Mouse (Mus musculus) E14TG2a.4 (cell line): ENCODE measurements around the gene Ppp1r13b.

Experiments
- H3K27me3 ChIP-seq: 2 replicates; pipeline ENCODE4 v1.6.1; 2014; ENCODE audit warnings: low read length, control low read depth; ENCODE audit not compliant: insufficient read depth
- H3K36me3 ChIP-seq: 2 replicates; pipeline ENCODE4 v1.6.1; 2014; ENCODE audit warnings: low read length, control low read depth; ENCODE audit not compliant: insufficient read depth
- H3K4me1 ChIP-seq: replicated peaks from 2 replicates; pipeline ENCODE4 v1.6.1; 2014; ENCODE audit warnings: low read depth, low read length, control low read depth
- H3K4me3 ChIP-seq: replicated peaks from 2 replicates; pipeline ENCODE4 v1.5.1; 2014; ENCODE audit warnings: mild to moderate bottlenecking, low read length
- H3K9me3 ChIP-seq: 2 replicates; pipeline ENCODE4 v1.6.1; 2014; ENCODE audit warnings: low read length, control low read depth
- CTCF ChIP-seq: conservative IDR thresholded peaks from 2 replicates; pipeline ENCODE4 v1.5.1; 2014; ENCODE audit warnings: low read length
- NANOG ChIP-seq: IDR thresholded peaks from 2 replicates; pipeline ENCODE4 v1.6.1; 2014; ENCODE audit warnings: borderline replicate concordance, low read length, mixed read lengths
- POU5F1 ChIP-seq: IDR thresholded peaks from 2 replicates; pipeline ENCODE4 v1.6.1; 2014; ENCODE audit warnings: low read length, borderline replicate concordance

The Ppp1r13b gene

DNA sequence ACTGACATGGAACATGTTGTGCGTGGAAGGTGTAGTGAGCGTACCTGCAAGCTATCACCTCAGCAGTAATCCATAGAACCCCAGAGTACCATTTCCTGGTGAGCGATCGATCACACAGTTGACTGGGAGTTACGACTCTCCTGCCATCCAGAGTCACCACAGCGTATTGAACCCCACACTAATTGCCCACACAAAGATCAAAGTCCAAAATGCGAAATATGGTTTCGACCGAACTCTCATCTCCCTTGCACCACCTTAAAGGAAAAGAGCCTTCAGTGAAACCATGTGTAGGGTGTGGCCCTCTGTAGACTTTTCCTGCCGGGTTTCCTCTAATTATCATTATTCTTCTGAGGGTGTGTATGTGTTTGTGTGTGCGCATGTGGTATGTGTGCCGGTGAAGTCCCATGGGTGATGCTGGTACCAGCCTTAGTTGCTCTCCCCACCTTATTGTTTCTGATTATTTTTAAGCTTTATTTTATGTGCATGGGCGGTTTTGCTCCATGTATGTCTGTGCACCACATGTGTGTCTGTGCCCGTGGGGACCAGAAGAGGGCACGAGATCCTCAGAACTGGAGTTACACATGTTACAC, 3.4 kb upstream of the Ppp1r13b start:
- Histone ChIP-seq H3K27me3 (peaks cover 55% of the 10 kb centered on the region), H3K4me1 (peaks cover 28% of the 10 kb centered on the region), H3K36me3 (no peaks in the 10 kb centered on the region), H3K9me3 (no peaks in the 10 kb centered on the region), H3K4me3 (no peak overlapping the region)
- TF ChIP-seq CTCF (no peak), NANOG (no peak), POU5F1 (no peak)

DNA sequence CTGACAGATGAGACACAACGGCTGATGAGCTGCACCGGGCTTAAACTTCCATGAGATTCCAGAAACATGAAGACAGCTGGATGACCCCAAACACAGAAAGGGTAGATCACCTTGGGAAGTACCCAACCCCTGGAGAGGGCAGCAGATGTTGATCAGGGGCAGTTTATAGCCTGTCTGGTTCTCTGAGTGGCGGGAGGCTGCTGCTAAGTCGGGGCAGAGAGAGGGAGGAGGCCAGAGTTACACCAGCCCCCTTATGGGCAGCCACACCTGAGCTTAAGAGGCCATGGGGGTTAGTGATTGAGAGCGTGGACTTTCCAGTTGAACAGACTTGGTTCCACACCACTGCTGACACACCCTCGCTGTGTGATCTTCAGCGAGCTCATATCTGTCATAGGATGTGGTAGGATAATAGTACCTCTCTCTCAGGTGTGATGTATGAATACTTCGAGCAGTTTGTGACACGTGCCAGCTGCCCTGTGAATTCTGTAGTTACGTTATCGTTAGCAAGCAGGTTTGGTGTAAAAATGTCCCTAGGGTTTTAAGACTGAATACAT, 1.2 kb upstream of the Ppp1r13b start:
- Histone ChIP-seq H3K27me3 (peaks cover 55% of the 10 kb centered on the region), H3K36me3 (no peaks in the 10 kb centered on the region), H3K9me3 (no peaks in the 10 kb centered on the region), H3K4me1 (peaks cover 27% of the 10 kb centered on the region), H3K4me3 (peak overlapping the region; percentile 85)
- TF ChIP-seq NANOG (no peak), POU5F1 (no peak), CTCF (no peak)

DNA sequence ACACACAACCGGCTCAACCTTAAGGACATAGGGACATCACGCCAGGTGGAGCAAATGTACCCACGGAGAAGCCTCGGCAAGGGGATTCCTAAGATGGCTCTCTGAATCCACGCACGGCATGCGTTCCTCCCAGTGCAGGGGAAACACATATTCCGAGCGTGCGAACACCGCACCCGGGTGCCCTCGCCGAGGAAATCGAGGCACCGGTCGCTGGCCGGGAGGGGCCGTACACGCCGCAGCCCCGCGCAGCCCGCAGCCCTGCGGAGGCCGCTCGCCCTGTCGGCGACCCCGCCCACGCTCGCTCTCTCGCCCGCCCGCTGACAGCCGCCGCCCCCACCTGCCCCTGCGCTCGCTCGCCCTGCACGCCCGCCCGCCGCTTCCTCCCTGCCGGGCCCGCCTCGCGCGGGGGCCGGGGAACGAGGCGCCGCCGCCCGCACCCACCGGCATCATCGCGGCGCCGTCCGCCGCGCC, 454 bp downstream of the Ppp1r13b start:
- H3K9me3 ChIP-seq, result no peaks in the 10 kb centered on the region
- peak overlapping the region; percentile 85 for H3K4me3 ChIP-seq
- H3K27me3 ChIP-seq, result peaks cover 48% of the 10 kb centered on the region
- peaks cover 18% of the 10 kb centered on the region for H3K4me1 ChIP-seq
- no peak for TF ChIP-seq CTCF
- no peak for TF ChIP-seq NANOG
- no peak for TF ChIP-seq POU5F1
- H3K36me3 ChIP-seq, result no peaks in the 10 kb centered on the region

DNA sequence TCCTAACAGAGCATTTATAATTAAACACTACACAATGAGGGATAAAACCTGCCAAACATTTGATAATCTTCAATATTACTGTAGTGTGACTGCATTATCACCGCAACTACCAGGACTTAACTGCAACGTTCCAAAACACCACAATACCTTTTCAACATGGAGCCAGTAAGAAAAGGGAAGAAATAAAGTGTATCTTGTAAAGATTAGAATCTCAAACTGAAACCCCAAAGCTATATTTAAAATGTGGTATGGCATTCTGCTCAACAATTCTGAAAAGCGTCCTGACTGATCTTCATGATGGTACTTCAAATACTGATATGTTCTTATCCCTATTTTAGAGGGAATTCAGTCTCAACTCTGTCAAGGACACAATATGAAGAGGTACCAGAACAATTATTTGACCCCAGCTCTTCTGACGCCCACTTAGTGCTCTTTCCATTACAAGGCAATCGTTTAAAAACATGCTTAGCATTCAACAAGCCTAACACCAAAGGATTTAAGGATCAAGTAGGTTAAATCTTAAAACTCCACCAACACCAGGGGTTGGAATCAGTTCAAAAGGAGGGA, 1.5 kb downstream of the Ppp1r13b start:
- Histone ChIP-seq H3K9me3 (no peaks in the 10 kb centered on the region), H3K4me1 (peaks cover 18% of the 10 kb centered on the region), H3K36me3 (no peaks in the 10 kb centered on the region), H3K4me3 (no peak overlapping the region), H3K27me3 (peaks cover 38% of the 10 kb centered on the region)
- no peak for TF ChIP-seq CTCF
- TF ChIP-seq POU5F1, result no peak
- no peak for TF ChIP-seq NANOG

DNA sequence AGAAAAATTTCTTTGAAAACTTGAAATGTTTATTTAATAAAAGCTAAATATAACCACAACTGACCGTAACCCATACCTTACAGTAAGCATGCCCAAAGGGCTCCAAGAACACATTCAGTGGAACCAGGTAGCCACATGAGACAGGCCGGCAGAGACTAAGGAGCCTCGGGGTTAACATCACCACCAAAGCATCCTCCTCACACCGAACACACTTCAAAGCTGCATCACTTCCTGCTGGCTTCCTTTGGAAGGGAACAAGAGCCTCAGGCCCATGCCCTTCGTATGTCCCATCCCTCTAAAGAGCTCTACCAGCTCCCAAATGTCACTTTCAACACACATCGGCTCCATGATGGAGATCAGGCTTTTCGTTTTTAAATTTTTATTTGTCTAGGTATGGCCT, 5.4 kb downstream of the Ppp1r13b start:
- peaks cover 9% of the 10 kb centered on the region for H3K4me1 ChIP-seq
- TF ChIP-seq NANOG (no peak), POU5F1 (no peak), CTCF (no peak)
- no peak overlapping the region for H3K4me3 ChIP-seq
- H3K9me3 ChIP-seq, result no peaks in the 10 kb centered on the region
- no peaks in the 10 kb centered on the region for H3K36me3 ChIP-seq
- peaks cover 10% of the 10 kb centered on the region for H3K27me3 ChIP-seq

DNA sequence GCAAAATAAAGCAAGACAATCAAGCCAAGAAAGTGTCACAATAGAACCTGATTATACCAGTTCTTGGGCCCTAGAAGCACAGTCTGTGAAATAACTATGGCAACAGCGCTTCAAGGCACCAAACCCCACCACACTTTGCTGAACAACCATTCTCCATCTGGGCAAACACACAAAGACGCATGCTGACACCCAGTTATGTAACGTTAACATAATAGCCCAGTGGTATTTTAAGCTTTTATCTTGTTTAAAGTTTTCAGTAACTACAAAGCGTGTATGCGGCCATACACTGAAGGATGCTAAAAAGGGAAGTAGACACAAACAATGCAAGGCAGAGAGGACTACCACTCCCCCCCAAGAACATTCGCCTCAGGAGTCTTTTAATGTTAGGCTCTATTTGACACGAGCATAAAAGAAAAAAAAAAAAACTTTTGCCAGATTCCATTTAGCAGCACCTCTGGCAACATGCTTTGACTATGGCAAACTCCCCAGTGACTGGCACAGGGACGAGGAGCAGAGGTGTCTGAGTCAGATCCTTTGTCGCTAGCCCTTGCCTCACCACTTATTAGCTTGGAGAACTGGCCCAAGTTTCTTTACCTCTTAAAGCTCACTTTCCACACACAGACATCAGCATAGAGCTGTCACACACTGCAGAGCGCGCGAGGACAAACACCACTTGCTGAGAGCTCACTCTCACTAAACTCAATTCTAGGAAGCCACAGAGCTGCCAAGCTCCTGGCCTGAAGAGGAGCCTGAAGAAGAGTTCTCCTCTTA, 6.6 kb downstream of the Ppp1r13b start:
- H3K4me3 ChIP-seq, result no peak overlapping the region
- no peaks in the 10 kb centered on the region for H3K36me3 ChIP-seq
- TF ChIP-seq CTCF, result no peak
- TF ChIP-seq POU5F1, result no peak
- TF ChIP-seq NANOG, result no peak
- 0 out of 2 replicates have a peak, but pooled peaks cover 6% of the 10 kb centered on the region for H3K4me1 ChIP-seq
- no peaks in the 10 kb centered on the region for H3K9me3 ChIP-seq
- no peaks in the 10 kb centered on the region for H3K27me3 ChIP-seq

DNA sequence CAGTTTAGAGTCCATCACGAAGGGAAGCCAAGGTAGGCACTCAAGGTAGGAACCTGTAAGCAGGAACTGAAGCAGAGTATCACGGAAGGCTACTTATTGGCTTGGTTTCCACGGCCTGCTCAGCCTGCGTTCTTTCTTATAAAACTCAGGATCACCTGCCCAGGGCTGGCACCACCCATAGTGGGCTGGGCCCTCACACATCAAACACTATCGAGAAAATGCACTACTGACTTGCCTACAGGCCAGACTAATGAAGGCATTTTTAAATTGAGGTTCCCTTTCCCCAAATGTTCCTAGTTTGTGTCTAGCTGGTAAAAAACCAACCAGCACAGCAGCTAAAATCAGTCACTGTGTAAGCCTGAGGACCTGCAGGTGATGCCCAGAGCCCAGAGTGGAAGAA, 8.3 kb downstream of the Ppp1r13b start:
- no peak for TF ChIP-seq CTCF
- no peak for TF ChIP-seq POU5F1
- TF ChIP-seq NANOG, result no peak
- no peaks in the 10 kb centered on the region for H3K27me3 ChIP-seq
- 0 out of 2 replicates have a peak, but pooled peaks cover 6% of the 10 kb centered on the region for H3K4me1 ChIP-seq
- no peaks in the 10 kb centered on the region for H3K9me3 ChIP-seq
- no peaks in the 10 kb centered on the region for H3K36me3 ChIP-seq
- no peak overlapping the region for H3K4me3 ChIP-seq

DNA sequence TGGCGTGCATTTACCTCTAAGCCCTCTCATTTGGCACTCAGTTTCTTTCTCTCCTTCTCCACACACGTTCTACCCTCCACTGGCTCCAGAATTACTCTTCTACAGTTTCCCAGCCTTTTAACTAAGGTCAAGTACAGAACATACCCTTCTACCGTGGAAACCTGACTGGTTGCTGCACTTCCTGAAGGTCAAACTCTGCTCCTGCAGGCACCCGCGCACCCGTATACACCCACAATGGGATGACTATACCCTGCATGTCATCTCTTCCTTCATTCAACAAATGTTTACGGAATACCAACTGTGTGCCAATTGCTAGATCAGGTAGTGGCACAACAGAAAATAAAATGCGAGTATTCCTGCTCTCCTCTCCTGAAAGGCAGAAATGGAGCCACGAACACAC, 9.2 kb downstream of the Ppp1r13b start:
- Histone ChIP-seq H3K4me1 (0 out of 2 replicates have a peak, but pooled peaks cover 6% of the 10 kb centered on the region), H3K9me3 (no peaks in the 10 kb centered on the region), H3K4me3 (no peak overlapping the region), H3K36me3 (no peaks in the 10 kb centered on the region), H3K27me3 (no peaks in the 10 kb centered on the region)
- TF ChIP-seq NANOG, result no peak
- TF ChIP-seq CTCF, result no peak
- TF ChIP-seq POU5F1, result no peak
